Mouse (Mus musculus) liver, adult 2 months (tissue): ENCODE data around the gene Prss42. TPM values are rescaled to one million over a fixed set of nuclear protein-coding genes. Genes with fewer than 3 reads are reported as not detected.
"Not testable (repeated sequence)": the region's sequence is repeated elsewhere in the genome, so short reads cannot be mapped to it uniquely, and the experiment has no call there.

Experiments
- DNase-seq: peaks from one replicate; pipeline ENCODE4 v3.0.0-alpha.2; 2011; ENCODE audit warnings: low read depth, low spot score; ENCODE audit errors: extremely low read depth
- H3K27ac ChIP-seq: fragments of 200-500 bp; replicated peaks from 2 replicates; pipeline ENCODE4 v1.5.1; 2012; ENCODE audit warnings: low read depth, mild to moderate bottlenecking, control low read depth, inconsistent platforms, low read length; ENCODE audit not compliant: insufficient read depth
- H3K27me3 ChIP-seq: fragments of 200-500 bp; 2 replicates; pipeline ENCODE4 v1.6.1; 2012; ENCODE audit warnings: mild to moderate bottlenecking, moderate library complexity, low read length, inconsistent platforms; ENCODE audit not compliant: control insufficient read depth, insufficient read depth
- H3K36me3 ChIP-seq: fragments of 200-500 bp; 2 replicates; pipeline ENCODE4 v1.6.1; 2012; ENCODE audit warnings: low read length, inconsistent platforms; ENCODE audit not compliant: control insufficient read depth, insufficient read depth
- H3K4me1 ChIP-seq: fragments of 200-500 bp; 2 replicates; pipeline ENCODE4 v1.6.1; 2011; ENCODE audit warnings: low read length; ENCODE audit not compliant: control insufficient read depth, insufficient read depth
- H3K4me3 ChIP-seq: fragments of 200-500 bp; 2 replicates; pipeline ENCODE4 v1.5.1; 2011; ENCODE audit warnings: low read depth, mild to moderate bottlenecking, control low read depth, low read length, moderate library complexity; ENCODE audit not compliant: insufficient read depth
- H3K79me2 ChIP-seq: fragments of 200-500 bp; 2 replicates; pipeline ENCODE4 v1.6.1; 2012; ENCODE audit warnings: inconsistent platforms, mild to moderate bottlenecking, low read length, moderate library complexity; ENCODE audit not compliant: control insufficient read depth, insufficient read depth
- H3K9ac ChIP-seq: fragments of 200-500 bp; 2 replicates; pipeline ENCODE4 v1.6.1; 2012; ENCODE audit warnings: low read depth, mild to moderate bottlenecking, control low read depth, inconsistent platforms, low read length
- CTCF ChIP-seq: fragments of 200-500 bp; IDR thresholded peaks from 2 replicates; pipeline ENCODE4 v1.5.1; 2011; ENCODE audit warnings: low read depth, low read length, control low read depth
- POLR2A ChIP-seq: fragments of 200-500 bp; IDR thresholded peaks from 2 replicates; pipeline ENCODE4 v1.6.1; 2011; ENCODE audit warnings: low read length, control low read depth; ENCODE audit not compliant: insufficient read depth; ENCODE audit errors: extremely low read depth
- WGBS: fragments of 180-500 bp; shearing (Covaris S2); methylation state at CpG from one replicate; pipeline ENCODE4 v1.1.7; 2018; 5-methylcytosine and 5-hydroxymethylcytosine counted together
- polyA plus RNA-seq: library from polyadenylated mRNA; depleted of rRNA; stranded (reverse); fragments of >200 nt; gene quantifications from 2 replicates; pipeline ENCODE4 v1.2.3, GENCODE M21; 2012
- total RNA-seq: library from RNA; depleted of rRNA; stranded (reverse); fragments of >200 nt; gene quantifications from 2 replicates; pipeline ENCODE4 v1.2.3, GENCODE M21; 2014

Gene Prss42
- total and polyA plus RNA-seq, 2 experiments, result not detected

- H3K4me3 ChIP-seq, result no peak overlapping the region
- TF ChIP-seq POLR2A (no peak), CTCF (no peak)
- H3K27me3 ChIP-seq, result no peaks in the 10 kb centered on the region
- H3K9ac ChIP-seq, result no peak overlapping the region
- 82% methylated on average over 10 of the region's 10 CpGs for WGBS
- H3K36me3 ChIP-seq, result no peaks in the 10 kb centered on the region
- DNase-seq, result no peak
- no peaks in the 10 kb centered on the region for H3K4me1 ChIP-seq
- no peak overlapping the region for H3K27ac ChIP-seq
- no peaks in the 10 kb centered on the region for H3K79me2 ChIP-seq
These were observed 953 bp upstream of the Prss42 start for GRCm38 (mm10) chr9:110797013-110797412.

- no peaks in the 10 kb centered on the region for H3K4me1 ChIP-seq
- H3K27me3 ChIP-seq, result no peaks in the 10 kb centered on the region
- no peak overlapping the region for H3K27ac ChIP-seq
- DNase-seq, result no peak
- WGBS, result 95% methylated on average over 8 of the region's 8 CpGs
- H3K4me3 ChIP-seq, result no peak overlapping the region
- H3K79me2 ChIP-seq, result no peaks in the 10 kb centered on the region
- no peaks in the 10 kb centered on the region for H3K36me3 ChIP-seq
- no peak for TF ChIP-seq POLR2A
- no peak for TF ChIP-seq CTCF
- H3K9ac ChIP-seq, result no peak overlapping the region
These were observed 3.0 kb downstream of the Prss42 start for GRCm38 (mm10) chr9:110800834-110801479.

GRCm38 (mm10) chr9:110803294-110803693, 5.3 kb downstream of the Prss42 start:
- no peak overlapping the region for H3K27ac ChIP-seq
- H3K79me2 ChIP-seq, result no peaks in the 10 kb centered on the region
- 70% methylated on average over 4 of the region's 4 CpGs for WGBS
- no peaks in the 10 kb centered on the region for H3K4me1 ChIP-seq
- H3K36me3 ChIP-seq, result no peaks in the 10 kb centered on the region
- H3K9ac ChIP-seq, result no peak overlapping the region
- TF ChIP-seq CTCF, result no peak
- TF ChIP-seq POLR2A, result no peak
- no peaks in the 10 kb centered on the region for H3K27me3 ChIP-seq
- no peak overlapping the region for H3K4me3 ChIP-seq
- DNase-seq, result no peak

- no peaks in the 10 kb centered on the region for H3K36me3 ChIP-seq
- H3K27me3 ChIP-seq, result no peaks in the 10 kb centered on the region
- H3K9ac ChIP-seq, result no peak overlapping the region
- no peak overlapping the region for H3K27ac ChIP-seq
- TF ChIP-seq POLR2A (no peak), CTCF (no peak)
- DNase-seq, result no peak
- no peak overlapping the region for H3K4me3 ChIP-seq
- WGBS, result 93% methylated on average over 4 of the region's 4 CpGs
- H3K4me1 ChIP-seq, result no peaks in the 10 kb centered on the region
- H3K79me2 ChIP-seq, result no peaks in the 10 kb centered on the region
These were observed 12.1 kb downstream of the Prss42 start for GRCm38 (mm10) chr9:110810051-110810450.

- H3K4me1 ChIP-seq, result no peaks in the 10 kb centered on the region
- no peak within 1 kb of the TSS for H3K27ac ChIP-seq
- WGBS, result 68% methylated on average over 18 of the region's 18 CpGs
- no peaks in the 10 kb centered on the region for H3K36me3 ChIP-seq
- H3K79me2 ChIP-seq, result no peaks in the 10 kb centered on the region
- DNase-seq, result no peak
- no peak within 1 kb of the TSS for H3K4me3 ChIP-seq
- no peaks in the 10 kb centered on the region for H3K27me3 ChIP-seq
- no peak within 1 kb of the TSS for H3K9ac ChIP-seq
- TF ChIP-seq CTCF (no peak), POLR2A (no peak)
These were observed 15.8 kb downstream of the Prss42 start, which contains the start of gene Prss44 for GRCm38 (mm10) chr9:110813789-110814188. Gene Prss44 (plus strand): TSS chr9:110813994.

- DNase-seq, H3K27ac ChIP-seq, H3K36me3 ChIP-seq, H3K4me3 ChIP-seq, H3K9ac ChIP-seq, H3K4me1 ChIP-seq, H3K27me3 ChIP-seq, H3K79me2 ChIP-seq: not testable (repeated sequence)
These were observed 22.6 kb downstream of the Prss42 start for GRCm38 (mm10) chr9:110820546-110820945.
